Mouse (Mus musculus): ENCODE measurements around the gene Sort1. TPM values are rescaled to one million over a fixed set of nuclear protein-coding genes. Genes with fewer than 3 reads are reported as not detected.

The Sort1 gene
- polyA plus RNA-seq, 1 experiment from 2014 or later, result 32.7 TPM

GRCm38 (mm10) chr3:108318517-108318916 lies 34.6 kb downstream of the Sort1 start:
- Histone ChIP-seq H3K9ac (ENCODE audit: low read length) (no peak overlapping the region), H3K27me3 (ENCODE audit: control insufficient read depth, insufficient read depth, low read length) (no peaks in the 10 kb centered on the region), H3K4me1 (ENCODE audit: control insufficient read depth, insufficient read depth, low read length) (no peaks in the 10 kb centered on the region), H3K4me2 (ENCODE audit: low read depth) (no peak overlapping the region), H3K4me3 (ENCODE audit: low read depth, low read length) (no peak overlapping the region), H3K9me3 (ENCODE audit: control insufficient read depth, low read length) (no peaks in the 10 kb centered on the region), H3K27ac (ENCODE audit: low read depth, low read length) (no peak overlapping the region), H3K36me3 (ENCODE audit: control insufficient read depth, insufficient read depth, low read length) (no peaks in the 10 kb centered on the region)
- WGBS, result 58% methylated on average over 2 of the region's 2 CpGs
- DNase-seq (ENCODE audit: low spot score) (no peak), ATAC-seq (ENCODE audit: insufficient read depth, low FRiP score, low TSS enrichment) (no peak)

- Histone ChIP-seq H3K9ac (ENCODE audit: low read length) (no peak overlapping the region), H3K4me2 (ENCODE audit: low read depth) (no peak overlapping the region), H3K9me3 (ENCODE audit: control insufficient read depth, low read length) (no peaks in the 10 kb centered on the region), H3K27me3 (ENCODE audit: control insufficient read depth, insufficient read depth, low read length) (no peaks in the 10 kb centered on the region), H3K4me3 (ENCODE audit: low read depth, low read length) (no peak overlapping the region), H3K27ac (ENCODE audit: low read depth, low read length) (no peak overlapping the region), H3K4me1 (ENCODE audit: control insufficient read depth, insufficient read depth, low read length) (no peaks in the 10 kb centered on the region), H3K36me3 (ENCODE audit: control insufficient read depth, insufficient read depth, low read length) (no peaks in the 10 kb centered on the region)
- 77% methylated on average over 4 of the region's 4 CpGs for WGBS
- DNase-seq (ENCODE audit: low spot score), result no peak
- no peak for ATAC-seq (ENCODE audit: insufficient read depth, low FRiP score, low TSS enrichment)
These were observed 37.8 kb downstream of the Sort1 start for GRCm38 (mm10) chr3:108321671-108322070.

- no peak overlapping the region for H3K4me2 ChIP-seq (ENCODE audit: low read depth)
- H3K27ac ChIP-seq (ENCODE audit: low read depth, low read length), result no peak overlapping the region
- no peak overlapping the region for H3K4me3 ChIP-seq (ENCODE audit: low read depth, low read length)
- no peak overlapping the region for H3K9ac ChIP-seq (ENCODE audit: low read length)
- DNase-seq (ENCODE audit: low spot score), result no peak
- 94% methylated on average over 4 of the region's 4 CpGs for WGBS
- H3K4me1 ChIP-seq (ENCODE audit: control insufficient read depth, insufficient read depth, low read length), result no peaks in the 10 kb centered on the region
- no peaks in the 10 kb centered on the region for H3K27me3 ChIP-seq (ENCODE audit: control insufficient read depth, insufficient read depth, low read length)
- no peaks in the 10 kb centered on the region for H3K36me3 ChIP-seq (ENCODE audit: control insufficient read depth, insufficient read depth, low read length)
- no peaks in the 10 kb centered on the region for H3K9me3 ChIP-seq (ENCODE audit: control insufficient read depth, low read length)
- ATAC-seq (ENCODE audit: insufficient read depth, low FRiP score, low TSS enrichment), result no peak
These were observed 38.3 kb downstream of the Sort1 start for GRCm38 (mm10) chr3:108322136-108322535.

DNA sequence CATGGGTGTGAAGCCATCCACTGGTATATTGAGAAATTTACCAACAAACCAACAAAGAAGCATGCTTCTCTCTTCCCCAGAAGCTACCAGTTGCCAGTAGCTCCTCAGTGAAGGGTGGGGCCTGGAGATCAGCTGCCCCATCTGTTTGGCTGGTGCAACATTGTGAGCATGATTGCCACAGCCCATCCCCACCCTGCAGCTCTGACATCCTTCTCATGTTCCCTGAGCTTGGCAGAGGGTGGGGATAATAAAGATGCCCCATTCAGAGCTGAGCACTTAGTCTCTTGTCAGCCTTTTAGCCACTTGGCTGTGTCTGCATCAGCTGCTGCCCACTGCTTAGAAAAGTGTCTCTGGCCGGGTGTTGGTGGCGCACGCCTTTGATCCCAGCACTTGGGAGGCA lies 39.1 kb downstream of the Sort1 start:
- DNase-seq (ENCODE audit: low spot score), result no peak
- Histone ChIP-seq H3K4me1 (ENCODE audit: control insufficient read depth, insufficient read depth, low read length) (no peaks in the 10 kb centered on the region), H3K4me3 (ENCODE audit: low read depth, low read length) (no peak overlapping the region), H3K9ac (ENCODE audit: low read length) (no peak overlapping the region), H3K36me3 (ENCODE audit: control insufficient read depth, insufficient read depth, low read length) (no peaks in the 10 kb centered on the region), H3K27me3 (ENCODE audit: control insufficient read depth, insufficient read depth, low read length) (no peaks in the 10 kb centered on the region), H3K4me2 (ENCODE audit: low read depth) (no peak overlapping the region), H3K27ac (ENCODE audit: low read depth, low read length) (no peak overlapping the region), H3K9me3 (ENCODE audit: control insufficient read depth, low read length) (no peaks in the 10 kb centered on the region)
- 72% methylated on average over 3 of the region's 3 CpGs for WGBS
- no peak for ATAC-seq (ENCODE audit: insufficient read depth, low FRiP score, low TSS enrichment)

GRCm38 (mm10) chr3:108324837-108325236 lies 41.0 kb downstream of the Sort1 start:
- H3K27ac ChIP-seq (ENCODE audit: low read depth, low read length), result no peak overlapping the region
- ATAC-seq (ENCODE audit: insufficient read depth, low FRiP score, low TSS enrichment) (no peak), DNase-seq (ENCODE audit: low spot score) (no peak)
- H3K9ac ChIP-seq (ENCODE audit: low read length), result no peak overlapping the region
- H3K27me3 ChIP-seq (ENCODE audit: control insufficient read depth, insufficient read depth, low read length), result no peaks in the 10 kb centered on the region
- H3K4me2 ChIP-seq (ENCODE audit: low read depth), result no peak overlapping the region
- H3K9me3 ChIP-seq (ENCODE audit: control insufficient read depth, low read length), result no peaks in the 10 kb centered on the region
- no peaks in the 10 kb centered on the region for H3K36me3 ChIP-seq (ENCODE audit: control insufficient read depth, insufficient read depth, low read length)
- H3K4me1 ChIP-seq (ENCODE audit: control insufficient read depth, insufficient read depth, low read length), result no peaks in the 10 kb centered on the region
- no peak overlapping the region for H3K4me3 ChIP-seq (ENCODE audit: low read depth, low read length)
- WGBS, result 91% methylated on average over 4 of the region's 4 CpGs

GRCm38 (mm10) chr3:108325521-108325920 lies 41.6 kb downstream of the Sort1 start:
- Histone ChIP-seq H3K36me3 (ENCODE audit: control insufficient read depth, insufficient read depth, low read length) (no peaks in the 10 kb centered on the region), H3K27me3 (ENCODE audit: control insufficient read depth, insufficient read depth, low read length) (no peaks in the 10 kb centered on the region)
- 94% methylated on average over 9 of the region's 9 CpGs for WGBS

DNA sequence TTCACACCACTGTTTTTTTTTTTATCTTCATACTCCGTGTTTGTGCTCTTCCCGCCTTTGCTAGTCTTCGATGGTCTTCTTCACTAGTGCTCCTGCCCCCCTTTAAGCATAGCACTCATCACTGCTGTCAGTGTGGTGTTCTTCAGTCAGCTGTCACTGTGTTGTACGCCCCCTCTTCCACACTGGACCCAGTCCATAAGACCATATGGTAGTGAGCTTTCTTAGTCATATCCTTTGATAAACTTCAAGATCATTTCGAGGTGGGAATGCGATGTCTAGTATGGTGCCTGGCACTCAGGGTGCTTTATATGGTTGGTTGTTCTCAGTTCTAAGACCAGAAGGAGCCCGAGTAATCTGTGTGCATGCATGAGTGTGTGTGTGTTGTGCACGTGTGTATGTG lies 43.4 kb downstream of the Sort1 start:
- H3K36me3 ChIP-seq (ENCODE audit: control insufficient read depth, insufficient read depth, low read length), result no peaks in the 10 kb centered on the region
- H3K9me3 ChIP-seq (ENCODE audit: control insufficient read depth, low read length), result no peaks in the 10 kb centered on the region
- DNase-seq (ENCODE audit: low spot score), result no peak
- no peak for ATAC-seq (ENCODE audit: insufficient read depth, low FRiP score, low TSS enrichment)
- H3K4me1 ChIP-seq (ENCODE audit: control insufficient read depth, insufficient read depth, low read length), result no peaks in the 10 kb centered on the region
- no peak overlapping the region for H3K4me3 ChIP-seq (ENCODE audit: low read depth, low read length)
- H3K27ac ChIP-seq (ENCODE audit: low read depth, low read length), result no peak overlapping the region
- no peak overlapping the region for H3K4me2 ChIP-seq (ENCODE audit: low read depth)
- no peak overlapping the region for H3K9ac ChIP-seq (ENCODE audit: low read length)
- 93% methylated on average over 8 of the region's 8 CpGs for WGBS
- no peaks in the 10 kb centered on the region for H3K27me3 ChIP-seq (ENCODE audit: control insufficient read depth, insufficient read depth, low read length)

More at GRCm38 (mm10) chr3:108325521-108325920, 41.6 kb downstream of the Sort1 start:
- Histone ChIP-seq H3K9me3 (ENCODE audit: control insufficient read depth, low read length) (no peaks in the 10 kb centered on the region), H3K4me1 (ENCODE audit: control insufficient read depth, insufficient read depth, low read length) (no peaks in the 10 kb centered on the region), H3K4me2 (ENCODE audit: low read depth) (no peak overlapping the region), H3K4me3 (ENCODE audit: low read depth, low read length) (no peak overlapping the region), H3K9ac (ENCODE audit: low read length) (no peak overlapping the region), H3K27ac (ENCODE audit: low read depth, low read length) (no peak overlapping the region)
- ATAC-seq (ENCODE audit: insufficient read depth, low FRiP score, low TSS enrichment), result no peak
- no peak for DNase-seq (ENCODE audit: low spot score)

DNA sequence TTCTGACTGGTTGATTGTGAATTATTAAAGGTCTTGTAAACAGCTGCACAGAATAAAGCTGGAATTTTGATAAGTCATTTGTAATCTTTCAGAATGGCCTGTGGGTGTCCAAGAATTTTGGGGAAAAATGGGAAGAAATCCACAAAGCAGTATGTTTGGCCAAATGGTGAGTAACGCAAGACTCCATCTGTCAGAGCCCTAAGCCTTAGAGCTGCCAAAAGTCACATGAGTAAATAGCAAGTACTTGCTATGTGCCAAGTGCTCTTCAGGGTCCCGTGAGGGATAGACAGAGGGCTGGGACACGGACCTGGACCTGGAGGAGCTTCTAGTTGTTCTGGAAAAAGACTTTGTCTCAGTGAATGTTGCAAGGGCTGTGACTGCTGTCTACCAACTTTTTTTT lies 44.0 kb downstream of the Sort1 start:
- WGBS, result 83% methylated on average over 3 of the region's 3 CpGs
- ATAC-seq (ENCODE audit: insufficient read depth, low FRiP score, low TSS enrichment), result no peak
- H3K4me1 ChIP-seq (ENCODE audit: control insufficient read depth, insufficient read depth, low read length), result no peaks in the 10 kb centered on the region
- H3K36me3 ChIP-seq (ENCODE audit: control insufficient read depth, insufficient read depth, low read length), result no peaks in the 10 kb centered on the region
- H3K27ac ChIP-seq (ENCODE audit: low read depth, low read length), result no peak overlapping the region
- H3K27me3 ChIP-seq (ENCODE audit: control insufficient read depth, insufficient read depth, low read length), result no peaks in the 10 kb centered on the region
- no peak overlapping the region for H3K4me2 ChIP-seq (ENCODE audit: low read depth)
- no peaks in the 10 kb centered on the region for H3K9me3 ChIP-seq (ENCODE audit: control insufficient read depth, low read length)
- H3K9ac ChIP-seq (ENCODE audit: low read length), result no peak overlapping the region
- H3K4me3 ChIP-seq (ENCODE audit: low read depth, low read length), result no peak overlapping the region
- no peak for DNase-seq (ENCODE audit: low spot score)

DNA sequence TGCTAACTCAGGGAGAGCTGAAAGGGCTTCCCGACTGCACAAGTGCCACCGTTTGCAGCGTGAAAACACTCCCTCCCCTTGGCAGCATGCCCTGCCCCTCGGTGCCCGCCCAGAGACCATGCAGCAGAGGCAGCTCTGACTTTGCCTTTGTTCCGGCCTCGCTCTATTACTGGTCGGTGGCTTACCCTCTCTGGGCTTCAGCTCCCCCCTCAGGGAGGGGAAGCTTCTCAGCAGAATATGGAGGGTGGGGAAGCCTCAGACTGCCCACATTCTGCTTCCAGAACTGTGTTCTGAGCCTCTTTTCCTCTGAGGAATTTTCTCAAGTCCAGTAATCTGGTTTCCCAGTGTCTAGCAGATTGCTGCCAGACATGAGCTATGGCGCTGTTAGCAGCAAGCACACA lies 44.6 kb downstream of the Sort1 start:
- no peaks in the 10 kb centered on the region for H3K36me3 ChIP-seq (ENCODE audit: control insufficient read depth, insufficient read depth, low read length)
- no peak for ATAC-seq (ENCODE audit: insufficient read depth, low FRiP score, low TSS enrichment)
- 72% methylated on average over 9 of the region's 9 CpGs for WGBS

More for the DNA sequence above, 44.6 kb downstream of the Sort1 start:
- Histone ChIP-seq H3K4me1 (ENCODE audit: control insufficient read depth, insufficient read depth, low read length) (no peaks in the 10 kb centered on the region), H3K9me3 (ENCODE audit: control insufficient read depth, low read length) (no peaks in the 10 kb centered on the region), H3K27ac (ENCODE audit: low read depth, low read length) (no peak overlapping the region), H3K9ac (ENCODE audit: low read length) (no peak overlapping the region), H3K27me3 (ENCODE audit: control insufficient read depth, insufficient read depth, low read length) (no peaks in the 10 kb centered on the region), H3K4me2 (ENCODE audit: low read depth) (no peak overlapping the region), H3K4me3 (ENCODE audit: low read depth, low read length) (no peak overlapping the region)
- no peak for DNase-seq (ENCODE audit: low spot score)

All from neural tube, embryonic 11.5 days (tissue).